Mouse (Mus musculus): ENCODE measurements around the gene Pde8b. TPM values are rescaled to one million over a fixed set of nuclear protein-coding genes. Genes with fewer than 3 reads are reported as not detected.

Gene Pde8b
- polyA plus RNA-seq, 1 experiment from 2014 or later: 3.4 TPM

DNA sequence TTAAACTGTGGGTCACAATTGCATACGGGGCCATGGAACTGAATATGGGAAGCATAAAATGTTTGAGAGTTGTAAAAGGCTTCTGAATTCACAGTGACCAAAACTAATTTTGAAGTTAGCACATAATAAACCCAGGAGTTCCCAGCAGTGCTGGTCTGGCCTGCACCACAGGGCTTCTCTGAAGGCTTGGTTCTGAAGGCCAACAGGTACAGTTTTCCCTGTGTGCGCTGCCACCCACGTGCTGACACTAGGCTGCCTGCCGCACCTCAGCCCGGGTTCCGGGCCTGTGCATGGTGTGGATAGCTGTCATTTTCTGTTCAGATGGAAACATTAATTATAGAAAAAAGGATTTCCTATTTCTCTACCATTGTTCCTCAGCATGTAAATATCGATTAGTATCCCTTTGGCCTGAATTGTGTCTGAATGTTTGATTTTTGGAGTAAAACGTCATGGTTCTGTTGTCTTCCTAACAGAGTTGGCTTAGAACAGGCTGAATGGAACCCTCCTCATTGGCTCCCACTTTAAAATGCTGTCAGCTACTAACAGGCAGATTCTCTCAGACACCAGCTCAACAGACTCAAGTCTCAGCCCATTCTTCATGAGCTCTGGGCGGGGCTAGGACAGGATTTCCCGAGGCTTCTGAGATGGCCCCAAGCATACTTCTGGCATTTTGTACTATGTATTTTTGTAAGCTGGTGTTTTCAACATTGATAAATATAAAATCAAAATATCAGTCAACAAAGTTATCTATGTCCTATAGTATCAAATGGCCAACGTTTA, 193.4 kb downstream of the Pde8b start:
- H3K27me3 ChIP-seq: no peaks in the 10 kb centered on the region

GRCm38 (mm10) chr13:95055742-95056388, 194.3 kb downstream of the Pde8b start:
- Histone ChIP-seq H3K36me3 (no peaks in the 10 kb centered on the region), H3K27me3 (no peaks in the 10 kb centered on the region), H3K9me3 (replicated peaks) (no peaks in the 10 kb centered on the region), H3K9ac (no peak overlapping the region), H3K27ac (no peak overlapping the region), H3K4me2 (replicated peaks) (no peak overlapping the region), H3K4me1 (0 out of 2 replicates have a peak, but pooled peaks cover 3% of the 10 kb centered on the region), H3K4me3 (no peak overlapping the region)
- no peak for ATAC-seq (ENCODE audit: low FRiP score)
- 59% methylated on average over 1 of the region's 1 CpGs for WGBS

More for the DNA sequence above, 193.4 kb downstream of the Pde8b start:
- no peak overlapping the region for H3K27ac ChIP-seq
- no peak overlapping the region for H3K9ac ChIP-seq
- no peak overlapping the region for H3K4me3 ChIP-seq
- no peak overlapping the region for H3K4me2 ChIP-seq (replicated peaks)
- H3K36me3 ChIP-seq: no peaks in the 10 kb centered on the region
- WGBS: 78% methylated on average over 11 of the region's 11 CpGs
- ATAC-seq (ENCODE audit: low FRiP score): no peak
- H3K9me3 ChIP-seq (replicated peaks): no peaks in the 10 kb centered on the region
- H3K4me1 ChIP-seq: 0 out of 2 replicates have a peak, but pooled peaks cover 3% of the 10 kb centered on the region

GRCm38 (mm10) chr13:95052421-95052820, 197.7 kb downstream of the Pde8b start:
- WGBS: 77% methylated on average over 3 of the region's 3 CpGs
- H3K4me2 ChIP-seq (replicated peaks): no peak overlapping the region

DNA sequence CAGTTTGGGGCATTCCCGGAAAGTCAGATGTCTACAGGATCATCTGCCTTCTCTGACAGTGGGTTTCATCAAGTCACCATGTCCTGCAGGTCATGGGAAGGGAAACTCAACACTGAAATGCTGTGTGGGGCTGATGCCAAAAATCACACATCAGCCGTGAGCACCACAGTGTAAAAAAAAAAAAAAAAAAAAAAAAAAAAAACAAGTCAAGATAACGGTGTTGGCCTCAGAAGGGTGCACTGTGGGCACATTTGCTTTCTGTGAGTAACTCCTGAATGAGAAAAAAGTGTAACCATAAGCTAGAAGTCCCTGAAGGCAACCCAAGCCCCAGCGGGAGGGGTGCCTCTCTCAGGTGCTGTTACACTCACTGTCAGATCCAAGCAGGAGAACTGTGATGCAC, 199.7 kb downstream of the Pde8b start:
- no peaks in the 10 kb centered on the region for H3K27me3 ChIP-seq
- no peaks in the 10 kb centered on the region for H3K4me1 ChIP-seq
- no peak overlapping the region for H3K4me2 ChIP-seq (replicated peaks)
- no peaks in the 10 kb centered on the region for H3K36me3 ChIP-seq
- H3K4me3 ChIP-seq: no peak overlapping the region
- WGBS: 87% methylated on average over 4 of the region's 4 CpGs
- ATAC-seq (ENCODE audit: low FRiP score): no peak
- no peak overlapping the region for H3K27ac ChIP-seq
- no peak overlapping the region for H3K9ac ChIP-seq
- H3K9me3 ChIP-seq (replicated peaks): no peaks in the 10 kb centered on the region

More at GRCm38 (mm10) chr13:95052421-95052820, 197.7 kb downstream of the Pde8b start:
- Histone ChIP-seq H3K27ac (no peak overlapping the region), H3K4me1 (0 out of 2 replicates have a peak, but pooled peaks cover 3% of the 10 kb centered on the region), H3K27me3 (no peaks in the 10 kb centered on the region), H3K36me3 (no peaks in the 10 kb centered on the region), H3K4me3 (no peak overlapping the region), H3K9ac (no peak overlapping the region), H3K9me3 (replicated peaks) (no peaks in the 10 kb centered on the region)
- no peak for ATAC-seq (ENCODE audit: low FRiP score)

- ATAC-seq (ENCODE audit: low FRiP score): no peak
- 40% methylated on average over 1 of the region's 1 CpGs for WGBS
Observed at GRCm38 (mm10) chr13:95044108-95044507, 206.0 kb downstream of the Pde8b start.

GRCm38 (mm10) chr13:95040140-95040738, 209.9 kb downstream of the Pde8b start:
- H3K9me3 ChIP-seq (replicated peaks): no peaks in the 10 kb centered on the region
- no peak overlapping the region for H3K27ac ChIP-seq
- ATAC-seq (ENCODE audit: low FRiP score): no peak
- no peak overlapping the region for H3K4me2 ChIP-seq (replicated peaks)
- 83% methylated on average over 9 of the region's 9 CpGs for WGBS
- H3K4me3 ChIP-seq: no peak overlapping the region
- H3K36me3 ChIP-seq: no peaks in the 10 kb centered on the region
- H3K27me3 ChIP-seq: no peaks in the 10 kb centered on the region
- H3K4me1 ChIP-seq: no peaks in the 10 kb centered on the region
- no peak overlapping the region for H3K9ac ChIP-seq

More at GRCm38 (mm10) chr13:95044108-95044507, 206.0 kb downstream of the Pde8b start:
- no peaks in the 10 kb centered on the region for H3K27me3 ChIP-seq
- H3K36me3 ChIP-seq: no peaks in the 10 kb centered on the region
- H3K27ac ChIP-seq: no peak overlapping the region
- no peak overlapping the region for H3K9ac ChIP-seq
- H3K4me1 ChIP-seq: no peaks in the 10 kb centered on the region
- H3K4me3 ChIP-seq: no peak overlapping the region
- H3K9me3 ChIP-seq (replicated peaks): no peaks in the 10 kb centered on the region
- no peak overlapping the region for H3K4me2 ChIP-seq (replicated peaks)

DNA sequence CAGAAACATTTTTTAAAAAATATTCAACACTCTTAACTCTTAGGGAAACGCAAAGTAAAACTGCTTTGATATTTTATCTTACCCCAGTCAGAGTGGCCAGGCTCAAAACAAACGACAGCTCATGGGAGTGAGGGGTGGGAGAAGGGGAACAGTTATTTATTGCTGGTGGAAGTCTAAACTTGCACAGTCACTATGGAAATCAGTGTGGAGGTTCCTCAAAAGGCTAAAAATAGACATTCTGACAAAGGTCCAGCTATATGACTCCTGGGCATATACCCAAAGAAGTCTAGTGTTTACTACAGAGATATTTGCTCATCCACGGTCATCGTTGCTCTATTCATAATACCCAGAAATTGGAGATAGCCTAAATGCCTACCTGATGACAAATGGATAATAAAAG, 211.9 kb downstream of the Pde8b start:
- no peak overlapping the region for H3K9ac ChIP-seq
- no peak overlapping the region for H3K4me3 ChIP-seq
- no peaks in the 10 kb centered on the region for H3K27me3 ChIP-seq
- H3K4me2 ChIP-seq (replicated peaks): no peak overlapping the region
- no peaks in the 10 kb centered on the region for H3K36me3 ChIP-seq
- no peaks in the 10 kb centered on the region for H3K4me1 ChIP-seq
- H3K9me3 ChIP-seq (replicated peaks): no peaks in the 10 kb centered on the region
- no peak overlapping the region for H3K27ac ChIP-seq
- ATAC-seq (ENCODE audit: low FRiP score): no peak
- WGBS: 90% methylated on average over 4 of the region's 4 CpGs

DNA sequence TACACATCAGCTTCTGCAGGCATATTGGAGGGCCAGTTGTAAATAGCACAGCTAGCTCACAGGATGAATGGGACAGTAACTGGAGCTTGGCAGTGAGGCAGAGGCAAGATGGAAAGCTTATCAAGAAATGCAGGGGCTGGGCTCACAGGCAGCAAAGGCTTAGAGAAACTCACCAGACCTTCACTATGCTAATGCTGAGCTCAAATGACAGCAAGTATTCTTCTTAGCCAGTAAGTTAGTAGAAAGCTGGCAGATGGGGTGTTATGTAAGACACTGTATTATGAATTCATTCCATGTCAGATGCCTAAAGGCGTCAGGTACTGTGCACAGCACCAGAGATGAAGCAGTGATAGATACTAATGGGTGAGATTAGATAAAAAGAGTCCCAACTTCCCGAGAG, 215.4 kb downstream of the Pde8b start:
- no peak overlapping the region for H3K27ac ChIP-seq
- H3K4me2 ChIP-seq (replicated peaks): no peak overlapping the region
- H3K9me3 ChIP-seq (replicated peaks): no peaks in the 10 kb centered on the region
- ATAC-seq (ENCODE audit: low FRiP score): no peak
- H3K4me3 ChIP-seq: no peak overlapping the region
- no peaks in the 10 kb centered on the region for H3K27me3 ChIP-seq
- WGBS: 75% methylated on average over 2 of the region's 2 CpGs
- H3K36me3 ChIP-seq: no peaks in the 10 kb centered on the region
- H3K9ac ChIP-seq: no peak overlapping the region
- no peaks in the 10 kb centered on the region for H3K4me1 ChIP-seq

DNA sequence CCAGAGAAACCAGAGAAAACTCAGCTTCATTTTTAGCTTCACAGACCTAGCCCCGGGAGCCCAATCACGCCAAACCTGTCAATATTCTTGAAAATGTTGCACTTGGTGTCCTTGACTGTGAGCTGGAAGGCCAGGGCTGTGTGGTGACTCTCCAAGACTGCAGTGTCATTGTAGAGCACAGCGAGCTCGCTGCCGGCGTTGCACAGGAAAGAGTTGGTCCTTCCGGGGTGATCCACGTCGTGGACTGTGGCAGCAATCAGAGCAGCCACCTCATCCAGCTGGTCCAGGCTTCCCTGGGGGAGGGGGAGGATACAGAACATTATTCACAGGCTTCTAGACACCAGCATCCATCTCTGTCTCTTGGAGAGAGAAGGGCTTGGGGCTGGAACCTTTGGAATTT, 216.0 kb downstream of the Pde8b start:
- H3K4me3 ChIP-seq: no peak overlapping the region
- 82% methylated on average over 9 of the region's 9 CpGs for WGBS
- no peaks in the 10 kb centered on the region for H3K9me3 ChIP-seq (replicated peaks)
- no peak overlapping the region for H3K4me2 ChIP-seq (replicated peaks)
- no peak overlapping the region for H3K9ac ChIP-seq
- H3K27me3 ChIP-seq: no peaks in the 10 kb centered on the region
- ATAC-seq (ENCODE audit: low FRiP score): no peak
- no peaks in the 10 kb centered on the region for H3K36me3 ChIP-seq
- no peaks in the 10 kb centered on the region for H3K4me1 ChIP-seq
- no peak overlapping the region for H3K27ac ChIP-seq

DNA sequence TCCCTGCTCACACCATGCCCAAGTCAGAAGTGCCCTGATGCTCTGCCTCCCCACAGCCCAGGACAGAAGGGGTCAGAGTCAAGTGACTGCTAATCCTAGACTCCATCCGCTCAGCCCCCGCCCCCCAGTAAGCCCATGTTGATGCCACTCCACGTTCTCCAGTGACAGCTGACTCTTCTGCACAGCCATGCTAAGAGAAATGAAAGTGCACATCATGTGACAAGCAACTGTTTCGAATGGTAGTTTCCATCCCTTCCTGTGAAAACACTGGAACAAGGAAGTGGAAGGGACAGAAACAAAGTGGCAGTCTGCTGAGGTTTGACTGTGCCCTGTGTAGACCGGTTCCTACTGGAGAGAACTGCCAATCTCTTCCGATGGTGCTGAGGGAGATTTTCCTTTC, 217.2 kb downstream of the Pde8b start:
- no peak overlapping the region for H3K27ac ChIP-seq

GRCm38 (mm10) chr13:95032127-95032831, 217.9 kb downstream of the Pde8b start:
- ATAC-seq (ENCODE audit: low FRiP score): no peak
- Histone ChIP-seq H3K9ac (no peak overlapping the region), H3K27me3 (no peaks in the 10 kb centered on the region), H3K4me2 (replicated peaks) (no peak overlapping the region), H3K27ac (no peak overlapping the region), H3K4me1 (no peaks in the 10 kb centered on the region), H3K36me3 (peaks cover 9% of the 10 kb centered on the region), H3K4me3 (no peak overlapping the region), H3K9me3 (replicated peaks) (0 out of 2 replicates have a peak, but pooled peaks cover 5% of the 10 kb centered on the region)
- 75% methylated on average over 17 of the region's 17 CpGs for WGBS

More for the DNA sequence above, 217.2 kb downstream of the Pde8b start:
- ATAC-seq (ENCODE audit: low FRiP score): no peak
- WGBS: 82% methylated on average over 6 of the region's 6 CpGs
- no peaks in the 10 kb centered on the region for H3K27me3 ChIP-seq
- H3K9ac ChIP-seq: no peak overlapping the region
- no peaks in the 10 kb centered on the region for H3K4me1 ChIP-seq
- H3K36me3 ChIP-seq: peaks cover 9% of the 10 kb centered on the region
- H3K4me3 ChIP-seq: no peak overlapping the region
- no peak overlapping the region for H3K4me2 ChIP-seq (replicated peaks)
- 0 out of 2 replicates have a peak, but pooled peaks cover 5% of the 10 kb centered on the region for H3K9me3 ChIP-seq (replicated peaks)

- no peak for ATAC-seq (ENCODE audit: low FRiP score)
- Histone ChIP-seq H3K4me3 (no peak overlapping the region), H3K27me3 (no peaks in the 10 kb centered on the region), H3K4me1 (no peaks in the 10 kb centered on the region), H3K36me3 (peaks cover 13% of the 10 kb centered on the region), H3K9me3 (replicated peaks) (0 out of 2 replicates have a peak, but pooled peaks cover 5% of the 10 kb centered on the region), H3K4me2 (replicated peaks) (no peak overlapping the region), H3K27ac (no peak overlapping the region), H3K9ac (no peak overlapping the region)
- 86% methylated on average over 6 of the region's 6 CpGs for WGBS
Observed at GRCm38 (mm10) chr13:95030828-95031227, 219.3 kb downstream of the Pde8b start.

Data from hindbrain, embryonic 12.5 days (tissue).